Mouse (Mus musculus): ENCODE measurements around the gene Zfc3h1. TPM values are rescaled to one million over a fixed set of nuclear protein-coding genes. Genes with fewer than 3 reads are reported as not detected.

Zfc3h1 gene
- polyA plus RNA-seq, 1 experiment from 2014 or later = 23.8 TPM

Other genes with a start within 250 kb of the Zfc3h1 start
- gene Tph2, start 199.9 kb upstream of the Zfc3h1 start, polyA plus RNA-seq (2015; fragmentation: Nextera tagmentation; extraction: Ambion mirVana) = 0.15 and 0.17 TPM in 2 replicates
- 49.0 and 57.0 TPM in 2 replicates for gene Tbc1d15, start 133.5 kb upstream of the Zfc3h1 start, polyA plus RNA-seq (2015; fragmentation: Nextera tagmentation; extraction: Ambion mirVana)
- 4.3 and 6.0 TPM in 2 replicates for gene Rab21, start 69.4 kb upstream of the Zfc3h1 start, polyA plus RNA-seq (2015; fragmentation: Nextera tagmentation; extraction: Ambion mirVana)
- gene Tmem19, start 22.5 kb upstream of the Zfc3h1 start, polyA plus RNA-seq (2015; fragmentation: Nextera tagmentation; extraction: Ambion mirVana) = 25.6 and 27.3 TPM in 2 replicates
- gene Thap2, start 516 bp upstream of the Zfc3h1 start, polyA plus RNA-seq (2015; fragmentation: Nextera tagmentation; extraction: Ambion mirVana) = 31.3 and 35.1 TPM in 2 replicates
- gene A930009A15Rik, start 185.0 kb downstream of the Zfc3h1 start, polyA plus RNA-seq (2015; fragmentation: Nextera tagmentation; extraction: Ambion mirVana) = not detected in 2 replicates
- 16.0 and 16.8 TPM in 2 replicates for gene Lgr5, start 202.8 kb downstream of the Zfc3h1 start, polyA plus RNA-seq (2015; fragmentation: Nextera tagmentation; extraction: Ambion mirVana)

All from embryonic facial prominence, embryonic 13.5 days (tissue).